Mouse (Mus musculus): Measurements from ENCODE around the gene Smarcc2. TPM values are rescaled to one million over a fixed set of nuclear protein-coding genes. Genes with fewer than 3 reads are reported as not detected.
"Not testable (repeated sequence)": the region's sequence is repeated elsewhere in the genome, so short reads cannot be mapped to it uniquely, and the experiment has no call there.

The Smarcc2 gene
- polyA plus RNA-seq, 1 experiment from 2014 or later, result 59.2 TPM

DNA sequence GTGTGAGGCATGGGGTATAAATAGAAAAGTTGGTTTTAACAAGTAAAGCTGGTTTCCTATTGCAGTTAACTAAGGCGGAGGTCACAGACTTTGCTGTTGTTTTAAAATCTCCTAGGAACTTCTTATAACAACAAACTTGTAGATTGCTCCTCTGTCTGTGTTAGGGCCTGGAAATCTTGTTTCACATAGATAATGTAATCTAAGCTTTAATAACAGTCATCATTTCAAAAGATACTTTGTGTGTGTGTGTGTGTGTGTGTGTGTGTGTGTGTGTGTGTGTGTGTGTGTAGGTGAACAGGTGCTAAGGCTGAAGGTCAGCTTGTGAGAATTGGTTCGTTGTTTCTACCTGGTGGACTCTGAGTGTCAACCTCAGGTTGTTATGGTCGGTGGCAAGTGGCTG lies 45.0 kb downstream of the Smarcc2 start:
- Histone ChIP-seq H3K27ac (no peak overlapping the region), H3K27me3 (no peaks in the 10 kb centered on the region), H3K36me3 (peaks cover 1% of the 10 kb centered on the region; the same call in 1 of the 2 replicates), H3K4me2 (no peak overlapping the region), H3K4me1 (replicated peaks) (peaks cover 20% of the 10 kb centered on the region), H3K9ac (no peak overlapping the region), H3K9me3 (replicated peaks) (no peaks in the 10 kb centered on the region), H3K4me3 (no peak overlapping the region)
- no peak for ATAC-seq (replicated peaks; ENCODE audit: insufficient number of reproducible peaks, insufficient read depth, low FRiP score, low read depth)
- 78% methylated on average over 3 of the region's 3 CpGs for WGBS

DNA sequence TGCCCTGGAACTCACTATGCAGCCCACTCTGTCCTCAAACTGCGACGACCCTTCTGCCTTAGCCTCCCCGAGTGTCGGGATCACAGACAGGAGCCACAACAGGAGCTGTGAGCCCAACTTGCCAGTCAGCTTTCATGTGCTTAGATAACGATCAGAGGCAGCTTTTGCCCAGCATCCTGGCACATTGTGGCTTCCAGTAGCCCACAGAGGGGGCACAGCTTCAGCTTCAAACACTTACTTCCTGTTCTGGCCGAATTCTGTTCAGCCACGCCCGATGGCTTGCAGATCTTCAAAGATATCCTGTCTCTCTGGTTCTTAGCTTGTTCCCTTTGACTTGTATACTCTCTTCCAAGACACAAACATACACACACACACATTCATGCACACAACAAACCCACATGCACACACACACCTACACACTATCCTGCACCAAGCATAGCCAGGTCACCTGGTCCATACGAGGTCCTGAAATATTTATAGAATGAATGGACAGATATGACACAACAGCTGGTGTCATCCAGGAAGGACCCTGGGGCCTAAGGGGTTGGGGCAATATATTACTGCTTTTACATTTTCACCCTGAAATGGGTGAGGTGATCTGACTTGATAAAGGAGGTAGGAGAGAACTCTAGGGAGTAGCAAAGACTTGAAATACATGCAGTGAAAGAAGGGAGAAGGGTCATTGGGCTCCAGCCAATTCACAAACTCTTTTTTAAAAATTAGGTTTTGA lies 45.8 kb downstream of the Smarcc2 start:
- H3K9me3 ChIP-seq (replicated peaks), result no peaks in the 10 kb centered on the region
- H3K9ac ChIP-seq, result no peak overlapping the region
- no peak for ATAC-seq (replicated peaks; ENCODE audit: insufficient number of reproducible peaks, insufficient read depth, low FRiP score, low read depth)
- H3K4me3 ChIP-seq, result no peak overlapping the region
- WGBS, result 59% methylated on average over 9 of the region's 9 CpGs
- H3K36me3 ChIP-seq, result peaks cover 8% of the 10 kb centered on the region; the same call in 1 of the 2 replicates
- H3K4me2 ChIP-seq, result no peak overlapping the region
- no peak overlapping the region for H3K27ac ChIP-seq
- peaks cover 17% of the 10 kb centered on the region for H3K4me1 ChIP-seq (replicated peaks)
- no peaks in the 10 kb centered on the region for H3K27me3 ChIP-seq

DNA sequence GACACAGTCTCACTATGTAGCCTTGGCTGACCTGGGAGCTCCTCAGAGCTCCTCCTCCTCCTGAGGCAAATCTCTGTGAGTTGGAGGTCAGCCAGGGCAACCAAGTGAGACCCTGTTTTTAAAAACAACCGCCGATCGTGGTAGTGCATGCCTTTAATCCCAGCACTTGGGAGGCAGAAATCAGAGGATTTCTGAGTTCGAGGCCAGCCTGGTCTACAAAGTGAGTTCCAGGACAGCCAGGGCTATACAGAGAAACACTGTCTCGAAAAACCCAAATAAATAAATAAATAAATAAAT lies 46.3 kb downstream of the Smarcc2 start:
- H3K9ac ChIP-seq; H3K4me3 ChIP-seq; ATAC-seq (replicated peaks; ENCODE audit: insufficient number of reproducible peaks, insufficient read depth, low FRiP score, low read depth); H3K27me3 ChIP-seq; H3K27ac ChIP-seq; H3K4me2 ChIP-seq; H3K9me3 ChIP-seq (replicated peaks): not testable (repeated sequence)
- peaks cover 14% of the 10 kb centered on the region for H3K4me1 ChIP-seq (replicated peaks)
- H3K36me3 ChIP-seq, result peaks cover 11% of the 10 kb centered on the region
- WGBS, result 79% methylated on average over 5 of the region's 5 CpGs

GRCm38 (mm10) chr10:128505974-128506373 lies 46.9 kb downstream of the Smarcc2 start:
- no peak for ATAC-seq (replicated peaks; ENCODE audit: insufficient number of reproducible peaks, insufficient read depth, low FRiP score, low read depth)
- no peaks in the 10 kb centered on the region for H3K9me3 ChIP-seq (replicated peaks)
- H3K4me2 ChIP-seq, result no peak overlapping the region
- no peak overlapping the region for H3K4me3 ChIP-seq
- 97% methylated on average over 14 of the region's 14 CpGs for WGBS
- H3K36me3 ChIP-seq, result peaks cover 17% of the 10 kb centered on the region
- no peak overlapping the region for H3K9ac ChIP-seq
- peaks cover 14% of the 10 kb centered on the region for H3K4me1 ChIP-seq (replicated peaks)
- H3K27me3 ChIP-seq, result no peaks in the 10 kb centered on the region
- no peak overlapping the region for H3K27ac ChIP-seq

GRCm38 (mm10) chr10:128508260-128508659 lies 49.2 kb downstream of the Smarcc2 start:
- no peak overlapping the region for H3K27ac ChIP-seq
- no peak overlapping the region for H3K4me3 ChIP-seq
- 75% methylated on average over 9 of the region's 9 CpGs for WGBS
- no peaks in the 10 kb centered on the region for H3K9me3 ChIP-seq (replicated peaks)
- H3K36me3 ChIP-seq, result peaks cover 32% of the 10 kb centered on the region
- H3K4me2 ChIP-seq, result no peak overlapping the region
- peaks cover 14% of the 10 kb centered on the region for H3K4me1 ChIP-seq (replicated peaks)
- no peak for ATAC-seq (replicated peaks; ENCODE audit: insufficient number of reproducible peaks, insufficient read depth, low FRiP score, low read depth)
- H3K9ac ChIP-seq, result no peak overlapping the region
- no peaks in the 10 kb centered on the region for H3K27me3 ChIP-seq

DNA sequence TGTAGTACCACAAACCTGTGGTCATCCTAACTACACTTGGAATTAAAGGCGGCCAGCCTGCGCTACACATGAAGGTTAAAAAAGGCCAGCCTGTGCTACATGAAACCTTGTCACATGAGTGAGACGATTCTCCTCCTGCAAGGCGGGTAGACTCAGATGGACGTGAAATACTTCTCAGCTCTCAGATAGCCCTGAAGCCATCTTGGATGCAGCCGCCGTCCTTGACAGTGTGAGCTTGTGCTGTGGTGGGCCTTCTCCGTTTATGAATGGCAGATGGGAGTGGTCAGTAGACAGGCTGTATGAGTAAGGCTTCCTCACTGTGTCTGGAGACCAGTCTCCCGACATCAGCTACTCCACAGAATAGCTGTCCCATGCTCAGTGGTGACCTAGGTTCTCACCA lies 50.2 kb downstream of the Smarcc2 start:
- no peak overlapping the region for H3K9ac ChIP-seq

DNA sequence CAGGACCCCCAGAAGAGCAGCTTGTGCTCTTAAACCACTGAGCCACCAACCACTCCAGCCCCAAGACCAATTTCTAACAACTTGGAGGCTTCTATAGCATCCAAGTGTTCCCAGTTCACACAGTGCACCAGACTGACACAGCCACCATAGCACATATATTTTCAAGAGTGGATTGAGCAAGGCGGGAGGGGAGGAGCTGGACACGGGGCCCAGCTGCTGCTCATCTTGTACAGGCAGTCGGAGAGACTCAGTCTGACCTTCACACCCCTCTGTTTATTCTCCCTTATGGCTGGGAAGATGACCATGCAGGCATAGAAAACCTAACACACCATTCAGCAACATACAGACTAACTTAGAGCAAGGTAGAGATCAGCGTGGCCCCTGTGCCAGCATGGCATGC lies 50.8 kb downstream of the Smarcc2 start:
- no peak overlapping the region for H3K4me3 ChIP-seq
- 79% methylated on average over 4 of the region's 4 CpGs for WGBS
- H3K36me3 ChIP-seq, result peaks cover 33% of the 10 kb centered on the region
- ATAC-seq (replicated peaks; ENCODE audit: insufficient number of reproducible peaks, insufficient read depth, low FRiP score, low read depth), result no peak
- H3K27me3 ChIP-seq, result no peaks in the 10 kb centered on the region
- no peaks in the 10 kb centered on the region for H3K9me3 ChIP-seq (replicated peaks)
- H3K4me2 ChIP-seq, result no peak overlapping the region
- H3K9ac ChIP-seq, result no peak overlapping the region
- peaks cover 5% of the 10 kb centered on the region for H3K4me1 ChIP-seq (replicated peaks)
- no peak overlapping the region for H3K27ac ChIP-seq

More for the DNA sequence above, 50.2 kb downstream of the Smarcc2 start:
- Histone ChIP-seq H3K27ac (no peak overlapping the region), H3K4me1 (replicated peaks) (peaks cover 11% of the 10 kb centered on the region), H3K4me3 (no peak overlapping the region), H3K27me3 (no peaks in the 10 kb centered on the region), H3K4me2 (no peak overlapping the region), H3K9me3 (replicated peaks) (no peaks in the 10 kb centered on the region), H3K36me3 (peaks cover 32% of the 10 kb centered on the region)
- ATAC-seq (replicated peaks; ENCODE audit: insufficient number of reproducible peaks, insufficient read depth, low FRiP score, low read depth), result no peak
- WGBS, result 84% methylated on average over 9 of the region's 9 CpGs

- H3K4me2 ChIP-seq, result no peak overlapping the region
- H3K9ac ChIP-seq, result no peak overlapping the region
- no peaks in the 10 kb centered on the region for H3K27me3 ChIP-seq
- peaks cover 38% of the 10 kb centered on the region for H3K36me3 ChIP-seq
- H3K9me3 ChIP-seq (replicated peaks), result no peaks in the 10 kb centered on the region
- H3K4me1 ChIP-seq (replicated peaks), result peaks cover under 1% of the 10 kb centered on the region
- ATAC-seq (replicated peaks; ENCODE audit: insufficient number of reproducible peaks, insufficient read depth, low FRiP score, low read depth), result no peak
- WGBS, result 81% methylated on average over 11 of the region's 11 CpGs
- no peak overlapping the region for H3K4me3 ChIP-seq
- no peak overlapping the region for H3K27ac ChIP-seq
These were observed 51.3 kb downstream of the Smarcc2 start for GRCm38 (mm10) chr10:128510301-128510700.

- H3K27ac ChIP-seq, result no peak overlapping the region
- no peak overlapping the region for H3K4me2 ChIP-seq
- H3K36me3 ChIP-seq, result peaks cover 46% of the 10 kb centered on the region
- H3K9me3 ChIP-seq (replicated peaks), result no peaks in the 10 kb centered on the region
- no peak for ATAC-seq (replicated peaks; ENCODE audit: insufficient number of reproducible peaks, insufficient read depth, low FRiP score, low read depth)
- H3K4me1 ChIP-seq (replicated peaks), result no peaks in the 10 kb centered on the region; the same call in 1 of the 2 replicates
- 83% methylated on average over 9 of the region's 9 CpGs for WGBS
- H3K27me3 ChIP-seq, result no peaks in the 10 kb centered on the region
- no peak overlapping the region for H3K4me3 ChIP-seq
- H3K9ac ChIP-seq, result no peak overlapping the region
These were observed 52.1 kb downstream of the Smarcc2 start for GRCm38 (mm10) chr10:128511189-128511588.

GRCm38 (mm10) chr10:128511761-128512160 lies 52.7 kb downstream of the Smarcc2 start:
- no peak overlapping the region for H3K9ac ChIP-seq
- no peaks in the 10 kb centered on the region for H3K9me3 ChIP-seq (replicated peaks)
- no peak overlapping the region for H3K27ac ChIP-seq
- ATAC-seq (replicated peaks; ENCODE audit: insufficient number of reproducible peaks, insufficient read depth, low FRiP score, low read depth), result no peak
- peaks cover 51% of the 10 kb centered on the region for H3K36me3 ChIP-seq
- H3K4me3 ChIP-seq, result no peak overlapping the region
- H3K4me1 ChIP-seq (replicated peaks), result no peaks in the 10 kb centered on the region; the same call in 1 of the 2 replicates
- 78% methylated on average over 12 of the region's 12 CpGs for WGBS
- H3K27me3 ChIP-seq, result no peaks in the 10 kb centered on the region
- H3K4me2 ChIP-seq, result no peak overlapping the region

DNA sequence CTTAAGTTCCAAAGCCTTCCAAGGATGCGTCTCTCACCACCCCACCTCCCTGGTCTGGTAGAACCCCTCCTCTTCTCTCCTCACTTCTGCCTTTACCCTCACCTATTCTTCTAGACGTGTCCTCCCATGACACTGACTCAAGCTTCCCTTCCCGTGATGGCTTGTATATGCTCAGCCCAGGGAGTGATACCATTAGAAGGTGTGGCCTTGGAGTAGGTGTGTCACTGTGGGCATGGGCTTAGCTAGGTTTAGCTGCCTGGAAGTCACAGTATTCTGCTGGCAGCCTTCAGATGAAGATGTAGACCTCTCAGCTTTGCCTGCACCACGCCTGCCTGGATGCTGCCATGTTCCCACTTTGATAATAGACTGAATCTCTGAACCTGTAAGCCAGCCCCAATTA lies 56.0 kb downstream of the Smarcc2 start:
- no peak overlapping the region for H3K27ac ChIP-seq
- no peaks in the 10 kb centered on the region for H3K27me3 ChIP-seq
- ATAC-seq (replicated peaks; ENCODE audit: insufficient number of reproducible peaks, insufficient read depth, low FRiP score, low read depth), result no peak
- H3K4me3 ChIP-seq, result no peak overlapping the region
- peaks cover 65% of the 10 kb centered on the region for H3K36me3 ChIP-seq
- no peaks in the 10 kb centered on the region for H3K4me1 ChIP-seq (replicated peaks)
- 75% methylated on average over 4 of the region's 4 CpGs for WGBS
- H3K9ac ChIP-seq, result no peak overlapping the region
- no peaks in the 10 kb centered on the region for H3K9me3 ChIP-seq (replicated peaks)
- H3K4me2 ChIP-seq, result no peak overlapping the region

- H3K4me3 ChIP-seq, result no peak overlapping the region
- no peak overlapping the region for H3K9ac ChIP-seq
- no peaks in the 10 kb centered on the region for H3K4me1 ChIP-seq (replicated peaks)
- no peaks in the 10 kb centered on the region for H3K9me3 ChIP-seq (replicated peaks)
- WGBS, result 47% methylated on average over 20 of the region's 20 CpGs
- H3K4me2 ChIP-seq, result no peak overlapping the region
- H3K27me3 ChIP-seq, result no peaks in the 10 kb centered on the region
- H3K36me3 ChIP-seq, result peaks cover 67% of the 10 kb centered on the region
- no peak for ATAC-seq (replicated peaks; ENCODE audit: insufficient number of reproducible peaks, insufficient read depth, low FRiP score, low read depth)
- no peak overlapping the region for H3K27ac ChIP-seq
These were observed 57.0 kb downstream of the Smarcc2 start for GRCm38 (mm10) chr10:128516029-128516428.

Data from heart, embryonic 15.5 days (tissue).